Mouse (Mus musculus): ENCODE measurements around the gene Cers1.

Gene Cers1

GRCm38 (mm10) chr8:70352657-70353151 lies 37.1 kb downstream of the Cers1 start:
- no peak for DNase-seq

DNA sequence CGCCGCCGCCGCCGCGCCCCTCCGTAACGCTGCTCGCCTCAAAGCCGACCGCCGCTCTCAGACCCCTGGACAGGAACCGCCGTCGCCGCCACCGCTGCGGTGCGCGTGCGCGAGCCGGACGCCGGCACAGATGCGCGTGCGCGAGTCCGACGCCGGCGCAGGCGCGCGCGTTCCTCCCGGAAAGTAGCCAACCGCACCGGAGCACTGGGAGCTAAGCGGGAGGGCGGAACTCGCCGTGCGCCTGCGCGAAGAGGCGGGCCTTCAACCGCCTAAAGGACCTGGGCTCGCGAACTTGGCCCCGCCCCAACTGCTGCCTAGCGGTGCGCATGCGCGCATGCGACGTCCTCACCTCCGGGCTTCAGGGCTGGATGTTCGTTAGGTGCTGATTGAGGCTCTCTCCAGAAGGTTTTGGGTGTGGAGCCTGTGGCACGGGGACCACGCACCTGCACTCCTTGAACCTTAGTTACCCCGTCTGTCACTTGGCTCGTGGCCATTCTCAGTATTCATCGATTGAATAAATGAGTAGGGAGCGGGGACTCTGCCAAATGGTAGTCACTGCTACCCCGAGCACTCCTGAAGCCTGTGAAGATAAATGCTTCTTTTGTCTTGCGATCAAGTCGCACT lies 37.7 kb downstream of the Cers1 start, which contains the start of gene Upf1:
Gene Upf1 (minus strand): TSS at position 85 of the 624 bp plus-strand sequence.
- peak; percentile 99 for DNase-seq

DNA sequence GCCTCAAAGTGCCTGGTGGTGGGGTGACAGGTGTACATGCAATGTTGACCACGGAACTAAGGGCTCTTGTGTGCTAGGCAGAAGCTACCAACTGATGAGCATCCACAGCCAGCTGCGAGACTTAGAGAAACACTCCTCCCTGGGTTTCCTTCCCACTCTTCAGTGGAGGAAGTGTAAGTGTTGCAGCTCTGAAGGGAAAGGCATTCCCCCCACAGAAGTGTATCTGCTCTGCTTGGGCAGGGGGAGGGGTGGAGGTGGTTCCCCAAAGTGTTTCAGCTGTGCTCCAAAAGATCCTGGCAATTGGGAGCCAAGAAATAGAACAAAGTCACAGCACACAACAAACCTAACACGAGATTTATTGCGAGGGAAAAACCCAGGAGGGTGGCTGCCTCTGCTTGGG lies 38.4 kb downstream of the Cers1 start:
- DNase-seq: no peak

GRCm38 (mm10) chr8:70356111-70356510 lies 40.5 kb downstream of the Cers1 start:
- no peak for DNase-seq

DNA sequence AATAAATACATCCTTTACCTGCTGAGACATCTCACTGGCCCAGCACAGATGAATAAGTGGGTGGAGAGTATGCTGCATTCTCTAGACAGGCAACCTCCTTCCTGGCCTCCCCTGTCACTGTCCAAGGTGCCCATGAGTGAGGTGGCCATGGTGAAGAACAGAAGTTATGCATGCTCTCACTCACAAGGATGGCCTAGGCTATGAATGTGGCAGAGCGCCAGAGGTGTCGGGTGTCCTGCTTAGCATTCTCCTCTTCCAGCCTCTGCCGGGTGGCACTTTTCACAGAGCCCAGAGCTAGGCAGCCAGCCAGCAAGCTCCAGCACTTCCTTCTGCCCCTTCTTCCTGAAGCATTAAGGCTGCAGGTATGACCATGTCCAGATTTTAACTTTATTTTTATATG lies 43.8 kb downstream of the Cers1 start:
- DNase-seq: no peak

- no peak for DNase-seq
These were observed 45.2 kb downstream of the Cers1 start for GRCm38 (mm10) chr8:70360769-70361168.

- no peak for DNase-seq
These were observed 46.0 kb downstream of the Cers1 start for GRCm38 (mm10) chr8:70361484-70362032.

DNA sequence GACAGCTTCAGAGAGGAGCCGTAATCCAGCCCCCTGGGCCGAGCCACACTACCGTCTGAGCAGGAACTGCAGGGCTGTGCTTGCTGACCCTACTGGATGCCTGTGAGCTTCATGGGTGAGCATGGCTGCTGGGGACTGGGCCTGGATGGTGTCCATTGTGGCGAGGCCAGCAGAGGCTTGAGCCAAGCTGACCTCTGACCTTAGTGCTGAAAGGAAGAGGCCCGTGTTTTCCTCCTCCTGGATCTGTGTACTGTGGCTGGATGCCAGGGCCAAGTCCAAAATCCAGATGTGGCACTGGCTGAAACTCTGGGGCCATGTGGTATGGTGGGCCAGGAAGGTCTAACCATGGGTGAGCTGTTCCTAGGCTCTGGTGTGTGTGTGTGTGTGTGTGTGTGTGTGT lies 48.5 kb downstream of the Cers1 start:
- DNase-seq: no peak

GRCm38 (mm10) chr8:70366588-70366987 lies 51.0 kb downstream of the Cers1 start:
- DNase-seq: no peak

- no peak for DNase-seq
These were observed 54.9 kb downstream of the Cers1 start for GRCm38 (mm10) chr8:70370476-70370875.

DNA sequence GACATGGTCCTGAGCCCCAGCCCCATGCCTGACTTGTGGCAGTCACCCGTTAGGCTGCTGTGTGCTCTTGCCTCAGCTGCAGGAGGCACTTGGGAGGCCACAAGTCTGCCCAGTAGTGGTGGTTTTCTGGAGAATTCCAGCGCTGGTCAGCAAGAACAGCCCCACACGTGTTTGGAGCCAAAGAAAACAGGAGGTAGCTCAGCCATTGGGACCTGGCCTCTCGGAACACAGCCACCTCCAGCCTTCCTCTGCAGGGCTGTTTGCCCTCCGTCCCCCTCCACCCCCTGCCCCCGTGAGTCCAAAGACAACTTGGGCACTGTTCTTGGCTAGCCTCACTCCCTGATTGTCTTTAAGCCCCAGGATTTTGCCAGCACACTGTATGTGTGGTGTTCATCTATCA lies 56.4 kb downstream of the Cers1 start:
- DNase-seq: no peak

- DNase-seq: no peak
These were observed 58.1 kb downstream of the Cers1 start, which contains the start of gene Comp for GRCm38 (mm10) chr8:70373397-70374317. Gene Comp (plus strand): TSS chr8:70373558.

DNA sequence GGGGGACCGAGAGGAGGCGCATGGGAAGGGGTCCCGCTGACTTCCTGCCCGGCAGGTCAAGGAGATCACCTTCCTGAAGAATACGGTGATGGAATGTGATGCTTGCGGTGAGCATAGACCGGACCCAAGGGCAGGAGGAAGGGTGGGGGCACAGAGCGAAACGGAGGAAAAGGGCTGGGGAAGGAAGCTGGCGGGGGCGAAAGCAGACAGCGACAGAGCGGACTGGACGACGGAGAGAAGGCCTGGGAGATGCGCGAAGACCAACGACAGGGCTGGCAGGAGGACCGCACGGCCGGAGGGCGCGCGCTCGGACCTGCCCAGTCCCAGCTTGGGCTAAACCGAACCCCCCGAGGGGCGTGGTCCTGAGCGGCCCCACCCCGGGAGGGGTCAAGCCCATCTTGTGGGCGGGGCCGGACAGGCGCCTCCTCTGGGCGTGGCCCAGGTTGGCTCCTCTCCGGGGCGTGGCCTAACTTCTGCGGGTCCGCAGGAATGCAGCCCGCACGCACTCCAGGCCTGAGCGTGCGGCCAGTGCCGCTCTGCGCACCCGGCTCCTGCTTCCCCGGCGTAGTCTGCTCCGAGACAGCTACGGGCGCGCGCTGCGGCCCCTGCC lies 58.8 kb downstream of the Cers1 start:
- DNase-seq: peak; percentile 61 to 71

DNA sequence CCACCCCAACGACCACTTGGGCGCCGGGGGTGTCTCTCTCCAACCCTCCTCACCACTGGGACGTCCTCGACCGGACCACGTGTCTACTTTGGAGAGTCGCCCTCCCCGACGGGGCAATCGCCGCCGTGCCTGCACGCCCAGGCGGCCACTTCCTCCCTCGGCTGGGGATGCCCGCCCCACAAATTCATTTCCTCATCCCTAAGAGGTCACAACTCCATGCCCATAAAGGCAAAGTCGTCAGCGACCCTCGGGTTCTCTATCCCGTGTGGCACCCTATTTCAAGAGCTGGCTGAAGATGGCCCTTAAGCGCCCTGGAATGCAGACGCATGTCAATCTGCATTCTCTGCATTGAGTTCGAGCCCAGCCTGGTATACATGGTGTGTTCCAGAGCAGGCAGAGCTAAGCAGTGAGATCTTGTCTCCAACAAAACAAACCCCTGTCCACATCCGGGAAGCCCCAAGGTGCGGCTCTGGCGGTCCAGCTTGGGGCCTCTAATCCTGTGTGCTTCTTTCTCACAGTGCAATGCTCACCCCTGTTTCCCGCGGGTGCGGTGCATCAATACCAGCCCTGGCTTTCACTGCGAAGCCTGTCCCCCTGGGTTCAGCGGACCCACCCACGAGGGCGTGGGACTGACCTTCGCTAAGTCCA lies 59.8 kb downstream of the Cers1 start:
- peak in 1 of 2 experiments; percentile 31 for DNase-seq

GRCm38 (mm10) chr8:70376275-70376741 lies 60.7 kb downstream of the Cers1 start:
- DNase-seq: no peak

DNA sequence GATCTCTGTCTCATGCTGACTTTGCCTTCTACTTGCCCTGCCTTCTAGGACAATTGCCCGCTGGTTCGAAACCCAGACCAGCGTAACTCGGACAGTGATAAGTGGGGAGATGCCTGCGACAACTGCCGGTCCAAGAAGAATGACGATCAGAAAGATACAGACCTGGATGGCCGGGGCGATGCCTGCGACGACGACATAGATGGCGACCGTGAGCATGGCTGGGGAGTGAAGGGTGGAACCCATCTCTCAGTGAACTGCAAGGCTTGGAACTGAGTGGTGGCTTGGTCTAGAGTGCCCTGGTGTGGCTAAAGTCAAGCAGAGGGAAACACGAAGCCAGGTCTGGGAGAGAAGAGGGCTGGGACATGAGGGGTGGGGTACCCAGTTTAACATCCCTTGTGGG lies 61.5 kb downstream of the Cers1 start:
- peak in 1 of 2 experiments; percentile 13 for DNase-seq

DNA sequence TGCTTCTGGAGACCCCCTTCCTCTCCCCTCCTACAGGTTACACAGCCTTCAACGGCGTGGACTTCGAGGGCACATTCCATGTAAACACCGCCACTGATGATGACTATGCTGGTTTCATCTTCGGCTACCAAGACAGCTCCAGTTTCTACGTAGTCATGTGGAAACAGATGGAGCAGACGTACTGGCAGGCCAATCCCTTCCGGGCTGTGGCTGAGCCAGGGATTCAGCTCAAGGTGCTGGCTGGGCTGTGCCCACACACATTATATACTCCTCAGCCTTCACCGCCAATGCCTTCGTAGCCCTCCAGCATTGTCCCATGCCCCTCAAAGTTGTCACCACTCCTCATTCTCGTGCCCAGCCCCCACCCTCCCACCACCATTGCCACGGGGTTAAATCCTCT lies 64.5 kb downstream of the Cers1 start:
- no peak for DNase-seq
